Mouse (Mus musculus): ENCODE results near the gene Anapc7.

- TF ChIP-seq CTCF (conservative IDR thresholded peaks at IDR 0.05; ENCODE audit: low read length): no peak
- no peak for TF ChIP-seq POU5F1 (IDR thresholded peaks at IDR 0.05; ENCODE audit: borderline replicate concordance, low read length)
- TF ChIP-seq NANOG (IDR thresholded peaks at IDR 0.05; ENCODE audit: borderline replicate concordance, low read length): no peak
Measured at GRCm38 (mm10) chr5:122493035-122493434, 71.5 kb downstream of the Anapc7 start.
